Mouse (Mus musculus): ENCODE measurements around the gene Cfap97d1.
A peak's percentile ranks its signal among the peaks of the same experiment; 100 is the strongest.

Gene Cfap97d1

DNA sequence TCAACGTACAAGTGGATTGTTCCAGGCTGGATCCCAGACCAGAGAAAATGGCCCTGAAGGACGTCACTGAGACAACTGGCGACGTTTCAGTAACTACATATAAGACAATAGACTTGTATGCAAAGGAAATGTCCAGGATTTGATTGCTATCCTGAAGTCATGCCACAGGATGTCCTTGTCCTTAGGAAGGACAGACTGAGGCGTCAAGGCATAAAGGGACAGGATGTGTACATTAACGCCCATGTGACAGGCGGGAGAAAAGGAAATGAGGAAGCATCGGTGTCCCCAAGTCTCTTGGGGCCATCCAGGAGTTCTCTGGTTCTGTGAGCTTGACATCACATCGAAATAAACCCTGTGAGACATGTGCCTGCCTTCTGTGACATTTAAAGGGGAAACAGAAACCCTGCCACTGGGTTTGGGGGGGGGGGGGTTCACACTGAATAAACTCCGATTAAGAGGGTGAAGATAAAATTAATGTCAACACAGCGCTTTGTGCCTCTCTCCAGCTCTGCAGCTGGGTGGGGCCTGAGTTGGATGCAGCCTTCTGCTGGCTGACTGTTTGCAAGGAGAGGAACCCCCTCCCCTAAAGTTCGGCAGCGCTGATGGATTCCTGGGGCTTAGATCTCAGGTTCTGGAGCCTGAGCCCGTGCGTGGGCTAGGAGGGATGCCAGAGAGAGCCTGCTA is 25.0 kb downstream of the Cfap97d1 start:
- no peak for DNase-seq (ENCODE audit: extremely low read depth, low read depth)

DNA sequence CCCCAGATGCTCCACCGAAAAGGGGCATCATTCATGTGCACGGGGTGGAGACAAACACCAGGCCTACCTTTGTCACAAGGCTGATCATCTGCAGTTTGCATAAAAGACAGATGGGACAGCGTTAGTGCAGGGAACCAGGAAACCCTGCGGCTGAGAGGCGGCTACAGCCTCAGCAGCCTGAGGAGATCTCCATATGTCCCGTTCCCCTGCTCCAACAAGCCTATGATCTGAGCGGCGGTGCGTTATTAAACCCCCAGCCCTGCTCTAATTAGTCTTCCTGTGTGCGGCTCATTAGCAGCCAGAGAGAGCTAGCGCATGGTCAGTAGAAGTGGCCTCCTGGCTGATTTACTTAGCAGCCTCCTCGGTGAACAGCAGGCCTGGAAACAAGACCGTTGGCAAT is 26.1 kb downstream of the Cfap97d1 start:
- no peak for DNase-seq (ENCODE audit: extremely low read depth, low read depth)

DNA sequence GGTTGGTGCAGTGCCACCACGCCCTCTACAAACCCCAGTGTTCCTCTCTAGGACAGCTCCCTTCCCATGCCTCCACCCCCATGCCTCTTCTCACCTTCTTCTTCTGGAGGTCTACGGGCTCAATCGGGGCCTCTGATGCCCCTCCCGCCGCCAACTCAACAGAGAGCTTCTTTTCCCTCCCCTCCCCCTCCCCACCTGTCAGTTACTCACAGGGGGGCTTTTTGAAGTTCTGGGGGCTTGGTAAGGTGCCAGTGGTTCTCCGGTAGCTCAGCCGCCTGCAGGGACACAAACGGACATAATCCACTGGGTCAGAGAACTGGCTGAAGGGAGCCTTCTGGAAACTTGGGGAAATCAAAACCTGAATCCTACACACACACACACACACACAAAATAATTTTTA is 27.4 kb downstream of the Cfap97d1 start:
- DNase-seq (ENCODE audit: extremely low read depth, low read depth), result no peak

DNA sequence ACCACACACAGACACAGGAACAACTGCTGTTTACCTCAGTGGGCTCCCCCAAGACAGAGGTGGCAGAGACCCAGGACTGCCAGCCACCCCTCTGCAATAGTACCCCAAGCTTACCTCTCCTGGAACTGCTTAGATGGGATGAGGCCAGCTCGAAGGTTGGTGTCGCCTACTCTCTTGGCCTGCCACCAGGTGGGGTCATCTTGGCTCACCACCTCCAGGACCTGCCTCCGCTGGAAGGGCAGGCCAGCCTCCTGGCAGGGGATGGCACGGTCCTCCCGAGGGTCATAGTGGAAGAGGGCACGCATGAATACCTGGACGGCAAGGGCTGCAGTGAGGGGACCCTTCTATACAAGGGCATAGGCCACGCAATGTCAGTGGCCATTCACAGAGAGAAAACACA is 29.1 kb downstream of the Cfap97d1 start:
- DNase-seq (ENCODE audit: extremely low read depth, low read depth), result no peak

DNA sequence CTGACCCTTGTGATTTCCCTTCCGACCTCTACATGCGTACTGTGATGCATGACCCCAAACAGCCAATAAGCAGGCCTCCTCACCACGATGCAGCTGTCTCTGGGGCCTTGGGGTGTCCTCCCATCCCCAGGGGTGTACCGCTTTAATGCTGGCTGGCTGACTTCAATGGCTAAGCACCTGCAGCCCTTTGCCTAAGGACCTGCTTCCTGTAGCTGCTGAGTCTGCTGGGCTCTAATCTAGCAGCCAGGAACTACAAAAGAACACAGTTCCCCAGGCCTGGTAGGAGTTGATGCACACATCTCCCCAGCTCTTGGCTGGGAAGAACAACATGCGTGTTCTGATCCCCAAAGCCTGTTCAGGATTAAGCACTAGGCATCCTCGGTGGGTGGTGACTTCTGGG is 31.4 kb downstream of the Cfap97d1 start:
- DNase-seq (ENCODE audit: extremely low read depth, low read depth), result no peak

DNA sequence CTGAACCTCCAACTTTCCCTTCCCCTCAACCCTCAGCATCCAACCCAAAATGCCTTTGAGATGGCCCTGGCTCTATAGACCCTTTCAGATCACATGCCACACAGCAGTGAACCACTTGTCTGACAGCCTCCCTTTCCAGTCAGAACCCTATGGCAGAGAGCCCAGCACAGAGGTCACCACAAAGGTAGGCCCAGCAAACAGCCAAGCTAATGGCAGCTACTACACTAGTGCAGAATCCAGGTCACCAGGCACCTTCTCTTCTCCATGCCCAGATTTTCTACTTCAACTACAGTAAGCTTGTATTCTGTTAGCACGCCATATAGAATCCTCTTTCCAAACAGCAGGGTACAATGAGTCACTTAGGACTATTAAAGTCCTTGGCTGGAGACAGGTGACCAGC is 32.1 kb downstream of the Cfap97d1 start:
- DNase-seq (ENCODE audit: extremely low read depth, low read depth), result no peak

DNA sequence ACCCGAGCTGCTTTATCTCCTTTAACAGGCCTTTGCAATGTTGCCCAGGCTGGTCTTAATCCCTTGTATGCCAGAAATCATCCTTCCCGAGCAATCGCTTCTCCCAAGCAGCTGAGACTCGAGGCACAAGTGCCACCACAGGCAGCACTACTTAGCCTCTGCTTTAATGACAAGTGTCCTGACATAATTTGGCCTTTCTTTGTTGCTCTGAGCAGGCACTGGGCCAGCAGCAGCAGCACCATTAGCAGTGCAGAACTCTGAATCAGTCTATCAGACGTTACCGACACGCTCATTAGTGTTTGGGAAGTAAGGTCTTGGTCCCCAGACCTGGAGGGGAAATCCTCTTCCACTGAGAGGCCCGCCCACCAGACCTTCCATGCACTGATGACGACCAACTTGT is 35.7 kb downstream of the Cfap97d1 start:
- DNase-seq (ENCODE audit: extremely low read depth, low read depth), result no peak

DNA sequence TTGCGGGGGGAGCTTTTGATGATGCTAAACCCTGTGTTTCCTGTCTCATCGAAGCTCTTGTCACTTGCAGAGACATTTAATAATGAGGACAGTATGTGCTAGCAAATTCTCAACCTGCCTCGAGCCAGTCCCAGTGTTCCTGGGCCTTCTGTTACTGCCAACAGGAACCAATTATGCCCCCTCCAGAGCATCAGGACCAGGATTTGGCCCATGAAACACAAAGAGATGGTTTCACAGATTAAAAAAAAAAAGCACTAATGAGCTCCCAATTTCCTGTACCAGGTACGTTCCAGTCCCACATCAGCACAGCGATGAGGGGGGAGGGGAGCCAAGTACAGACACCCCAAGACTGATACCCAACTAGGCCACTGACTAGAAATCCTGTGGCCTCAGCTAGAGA is 37.1 kb downstream of the Cfap97d1 start:
- DNase-seq (ENCODE audit: extremely low read depth, low read depth), result no peak

DNA sequence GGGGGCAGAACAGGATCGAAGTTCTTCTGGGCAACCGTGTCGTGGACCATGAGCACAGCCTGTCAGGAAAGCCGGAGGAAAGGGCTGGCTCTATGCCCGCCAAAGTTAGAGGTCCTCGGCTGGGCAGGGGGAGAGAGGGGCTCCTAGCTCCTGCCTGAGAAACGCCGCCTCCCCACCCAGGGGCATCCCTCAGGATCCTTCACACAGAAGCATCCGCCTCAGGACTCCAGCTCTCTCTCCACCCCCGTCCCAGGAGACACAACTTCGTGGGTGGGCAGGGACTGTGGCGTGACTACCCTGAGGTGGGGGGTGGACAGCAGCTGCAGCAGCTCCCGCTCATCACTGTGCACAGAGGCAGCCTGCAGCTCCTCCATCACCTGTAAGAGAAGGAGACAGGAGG is 39.3 kb downstream of the Cfap97d1 start:
- no peak for DNase-seq (ENCODE audit: extremely low read depth, low read depth)

DNA sequence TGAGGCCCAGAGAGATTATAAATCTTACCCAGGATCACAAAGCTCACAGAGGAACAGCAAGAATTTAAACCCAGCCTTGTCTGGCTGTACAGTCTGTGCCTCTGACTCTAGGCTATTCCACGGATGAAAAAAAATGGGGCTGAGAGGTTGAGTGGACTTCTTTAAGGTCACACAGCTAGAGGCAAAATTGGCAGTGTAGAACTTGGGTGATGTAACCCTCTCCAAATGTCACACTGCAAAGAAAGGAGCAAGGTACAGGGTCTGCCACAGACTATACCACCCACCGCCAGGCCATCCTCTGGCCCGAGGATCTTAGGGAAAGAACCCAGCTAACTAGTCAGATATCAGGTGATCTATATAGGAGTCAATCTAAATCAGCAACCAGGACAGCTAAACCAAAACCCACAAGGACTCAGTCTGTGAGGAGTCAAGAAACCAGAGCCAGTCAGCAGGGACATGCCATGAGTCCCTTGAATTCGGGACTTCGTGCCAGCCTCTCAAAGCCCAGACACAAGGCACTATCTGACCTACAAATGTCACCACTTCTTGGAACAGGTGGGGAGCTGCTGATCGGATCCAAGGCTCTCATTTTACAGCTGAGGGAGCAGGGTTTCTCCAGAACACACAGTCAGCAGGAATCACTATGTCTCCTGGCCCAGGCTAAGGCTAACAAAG is 40.1 kb downstream of the Cfap97d1 start:
- no peak for DNase-seq (ENCODE audit: extremely low read depth, low read depth)

DNA sequence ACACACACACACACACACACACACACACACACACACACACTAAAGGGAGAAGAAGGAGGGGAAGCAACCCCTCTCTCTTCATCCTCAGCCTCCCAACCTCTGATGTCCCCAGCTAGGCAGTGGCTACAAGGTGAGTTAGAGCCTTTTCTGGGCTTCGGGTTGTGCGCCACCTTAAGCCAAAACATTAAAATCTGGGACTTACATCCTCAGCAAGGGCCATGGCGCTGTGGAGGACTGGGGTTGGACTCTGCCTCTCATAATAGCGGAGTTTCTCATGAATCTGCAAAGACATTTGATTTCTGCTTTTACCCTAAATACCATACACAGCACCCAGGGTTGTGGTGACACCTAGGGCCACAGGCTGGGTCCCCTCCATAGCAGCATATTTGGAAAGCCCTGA is 40.8 kb downstream of the Cfap97d1 start:
- DNase-seq (ENCODE audit: extremely low read depth, low read depth), result no peak

DNA sequence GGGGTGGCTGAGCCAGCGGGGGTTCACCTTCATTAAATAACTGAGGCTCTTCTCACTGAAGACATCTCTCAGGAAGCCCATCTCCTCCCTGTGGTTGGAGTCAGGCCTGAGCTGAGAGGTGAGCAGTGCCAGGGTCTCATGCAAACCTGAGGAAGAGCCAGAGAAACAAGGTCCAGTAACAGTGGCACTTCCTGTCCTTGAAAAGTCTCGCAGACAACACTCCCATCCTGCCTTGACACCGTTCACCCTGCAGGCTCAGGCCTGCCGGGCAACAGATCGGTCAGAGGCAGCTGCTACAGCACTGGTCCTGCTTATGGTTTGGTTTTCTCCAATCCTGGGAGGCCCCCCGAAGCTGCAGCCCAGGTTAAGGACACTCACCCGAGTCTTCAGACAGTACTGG is 41.3 kb downstream of the Cfap97d1 start:
- DNase-seq (ENCODE audit: extremely low read depth, low read depth), result no peak

DNA sequence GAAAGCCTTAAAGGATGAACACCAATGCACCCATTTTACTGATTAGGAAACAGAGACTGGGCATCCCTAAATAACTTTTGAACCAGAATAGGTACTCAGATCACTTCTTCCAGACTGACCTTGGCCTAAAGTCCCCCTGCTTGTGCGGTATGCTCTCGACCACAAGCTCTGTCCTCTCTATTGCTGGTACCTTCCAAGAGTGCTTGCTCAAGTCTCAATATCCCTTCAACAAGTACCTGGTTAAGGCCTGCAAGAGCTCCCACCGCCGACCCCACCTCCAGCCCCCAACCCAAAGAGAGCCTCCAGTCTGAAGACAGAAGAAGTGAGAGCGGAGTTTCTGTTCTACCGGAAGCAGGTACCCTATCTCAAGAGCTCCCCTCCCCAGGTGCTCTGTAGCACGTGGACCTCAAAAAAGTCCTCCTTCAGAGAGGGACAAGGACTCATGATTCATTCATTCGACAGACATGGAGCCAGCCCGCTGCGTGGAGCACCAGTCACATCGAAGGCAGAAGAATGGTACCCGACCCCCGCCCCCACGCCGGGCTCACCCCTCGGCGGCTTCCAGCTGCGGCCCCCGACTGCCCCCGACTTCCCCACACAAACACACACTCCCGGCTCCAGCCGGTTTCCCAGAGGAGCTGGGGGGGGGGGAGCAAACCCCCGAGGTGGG is 42.0 kb downstream of the Cfap97d1 start:
- DNase-seq (ENCODE audit: extremely low read depth, low read depth), result no peak

DNA sequence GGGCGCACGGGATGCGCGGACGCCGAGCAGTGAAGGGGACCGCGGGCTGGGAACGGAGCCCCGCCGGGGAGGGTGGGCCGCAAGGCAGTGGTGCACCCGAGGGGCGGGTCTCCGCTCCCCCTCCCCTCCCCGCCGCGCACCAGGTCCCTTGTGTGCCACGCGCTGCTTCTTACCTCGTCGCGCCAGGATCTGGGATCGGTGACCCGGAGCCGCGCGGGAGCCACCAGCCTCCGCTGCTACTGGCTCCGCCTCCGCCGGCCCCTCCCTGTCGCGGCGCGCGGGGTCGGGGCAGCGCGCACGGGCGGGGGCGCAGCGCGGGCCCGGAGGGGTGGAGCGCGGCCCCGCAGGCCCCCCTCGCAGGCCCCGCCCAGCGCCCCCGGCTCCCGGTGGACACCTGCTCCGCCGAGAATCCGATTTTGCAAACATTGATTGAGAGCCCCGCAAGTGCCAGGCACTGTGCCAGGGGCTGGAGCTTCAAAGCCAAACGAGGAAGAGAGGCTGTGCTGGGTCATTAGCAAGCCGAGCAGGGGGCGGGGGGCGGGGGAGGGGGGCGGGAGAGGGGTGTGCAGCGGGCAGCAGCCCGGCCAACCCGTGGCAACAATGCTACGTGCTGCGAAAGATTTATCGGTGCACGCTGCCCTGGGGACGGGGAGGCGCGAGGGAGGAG is 42.7 kb downstream of the Cfap97d1 start:
- DNase-seq (ENCODE audit: extremely low read depth, low read depth), result no peak

DNA sequence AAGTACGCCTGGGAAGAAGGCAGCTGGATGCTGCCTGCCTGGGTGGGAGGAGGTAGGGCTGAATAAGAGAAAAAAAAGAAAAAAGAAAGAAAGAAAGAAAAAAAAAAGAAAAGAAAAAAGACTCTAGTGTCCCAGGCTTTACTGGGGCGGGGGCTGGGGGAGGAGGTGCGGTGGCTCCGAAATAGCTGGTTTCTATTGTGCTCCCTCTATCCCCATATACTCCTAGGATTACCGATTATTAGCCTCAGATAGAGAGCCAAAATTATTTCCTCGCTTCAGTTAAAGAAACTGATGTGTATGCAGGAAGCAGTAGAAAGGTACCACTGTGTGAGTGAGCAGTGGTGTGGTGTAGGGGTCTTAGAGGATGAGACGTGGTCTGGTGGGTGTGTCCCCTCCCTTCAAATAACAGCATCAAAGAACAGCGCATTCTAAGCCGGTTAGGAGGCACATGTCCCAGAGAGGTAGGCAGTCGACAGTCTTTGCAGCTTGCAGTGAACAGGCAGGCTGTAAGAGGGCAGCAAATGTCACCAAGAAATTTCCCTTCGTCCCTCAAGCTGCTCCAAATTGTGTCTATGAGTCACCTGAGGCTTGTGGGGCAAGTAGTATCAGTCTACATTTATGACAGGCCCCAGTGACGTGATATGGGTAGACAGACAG is 43.4 kb downstream of the Cfap97d1 start:
- no peak for DNase-seq (ENCODE audit: extremely low read depth, low read depth)

DNA sequence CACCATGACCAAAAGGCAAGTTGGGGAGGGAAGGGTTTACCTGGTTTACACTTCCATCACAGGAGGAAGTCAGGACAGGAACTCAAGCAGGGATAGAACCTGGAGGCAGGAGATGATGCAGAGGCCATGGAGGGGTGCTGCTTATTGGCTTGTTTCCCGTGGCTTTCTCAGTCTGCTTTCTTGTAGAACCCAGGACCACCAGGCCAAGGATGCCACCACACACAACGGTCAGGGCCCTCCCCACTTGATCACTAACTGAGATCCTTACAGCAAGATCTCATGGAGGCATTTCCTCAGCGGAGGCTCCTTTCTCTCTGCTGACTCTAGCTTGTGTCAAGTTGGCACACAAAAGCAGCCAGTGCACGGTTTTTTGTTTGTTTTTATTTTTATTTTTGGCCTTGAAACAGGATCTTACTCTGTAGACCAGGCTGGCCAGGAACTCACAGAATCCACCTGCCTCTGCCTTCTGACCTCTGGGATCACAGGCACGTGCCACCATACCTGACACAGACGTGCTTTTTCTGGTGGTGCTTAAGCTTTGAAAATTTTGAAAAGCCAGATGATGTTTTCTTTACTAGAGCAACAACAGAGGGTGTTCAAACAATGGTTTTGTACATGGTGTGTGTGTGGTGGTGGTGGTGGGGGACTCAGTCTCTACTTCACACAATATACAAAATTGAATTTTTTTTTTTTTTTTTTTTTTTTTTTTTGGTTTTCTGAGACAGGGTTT is 44.2 kb downstream of the Cfap97d1 start, which contains the start of gene Mpp3:
TSS of gene Mpp3 (minus strand) at position 375 of the 730 bp plus-strand sequence.
- no peak for DNase-seq (ENCODE audit: extremely low read depth, low read depth)

DNA sequence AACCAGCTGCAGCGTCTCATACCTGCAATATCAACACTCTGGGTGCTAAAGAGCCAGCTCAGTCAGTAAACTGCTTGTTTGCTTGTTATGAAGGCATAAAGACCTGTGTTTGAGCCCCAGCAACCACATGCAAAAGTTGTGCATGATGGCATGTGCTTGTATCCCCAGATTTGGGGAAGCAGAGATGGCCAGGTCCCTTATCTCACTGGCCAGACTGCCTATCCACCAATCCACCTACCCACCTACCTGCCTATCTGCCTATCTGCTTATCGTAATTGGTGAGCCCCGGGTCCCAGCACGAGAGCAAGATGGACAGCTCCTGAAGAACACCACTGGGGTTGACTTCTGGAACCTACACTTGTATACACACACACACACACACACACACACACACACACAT is 45.2 kb downstream of the Cfap97d1 start:
- peak; percentile 63 for DNase-seq (ENCODE audit: extremely low read depth, low read depth)

DNA sequence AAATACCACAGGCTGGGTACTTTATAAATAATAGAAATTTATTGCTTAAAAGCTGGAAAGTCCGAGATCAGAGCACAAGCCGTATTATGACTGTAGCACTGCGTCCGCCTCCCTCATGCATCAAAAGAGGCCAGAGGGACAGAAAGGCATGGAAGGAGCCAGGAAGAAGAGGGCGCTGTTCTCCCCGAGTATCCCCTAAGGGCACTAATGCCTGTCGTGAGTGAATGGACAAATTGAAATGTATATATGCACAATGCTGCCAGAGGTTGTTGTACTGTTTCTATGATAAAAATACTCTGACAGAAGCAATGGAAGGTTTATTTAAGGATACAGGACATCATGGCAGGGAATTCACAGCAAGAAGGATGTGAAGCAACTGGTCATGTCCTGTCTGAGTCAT is 45.9 kb downstream of the Cfap97d1 start:
- DNase-seq (ENCODE audit: extremely low read depth, low read depth), result no peak

DNA sequence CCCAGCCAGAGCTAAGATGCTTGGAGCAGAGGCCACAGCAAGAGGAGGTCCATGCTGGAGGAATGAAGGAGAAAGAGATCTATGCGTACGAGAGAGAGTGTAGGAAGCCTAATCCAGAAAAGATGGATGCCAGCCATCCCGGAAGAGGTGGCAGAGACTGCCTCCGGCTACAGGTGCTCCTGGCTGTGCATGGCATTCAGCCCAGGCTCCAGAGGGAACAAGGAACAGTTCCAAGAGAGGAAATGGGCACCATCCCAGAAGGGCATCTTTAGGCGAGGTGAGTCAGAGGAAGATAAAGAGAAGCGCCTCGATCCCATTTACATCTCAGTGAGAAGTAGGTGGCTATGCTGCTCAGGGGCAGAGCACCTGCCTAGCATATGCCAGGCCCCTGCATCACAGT is 47.1 kb downstream of the Cfap97d1 start:
- DNase-seq (ENCODE audit: extremely low read depth, low read depth), result no peak

DNA sequence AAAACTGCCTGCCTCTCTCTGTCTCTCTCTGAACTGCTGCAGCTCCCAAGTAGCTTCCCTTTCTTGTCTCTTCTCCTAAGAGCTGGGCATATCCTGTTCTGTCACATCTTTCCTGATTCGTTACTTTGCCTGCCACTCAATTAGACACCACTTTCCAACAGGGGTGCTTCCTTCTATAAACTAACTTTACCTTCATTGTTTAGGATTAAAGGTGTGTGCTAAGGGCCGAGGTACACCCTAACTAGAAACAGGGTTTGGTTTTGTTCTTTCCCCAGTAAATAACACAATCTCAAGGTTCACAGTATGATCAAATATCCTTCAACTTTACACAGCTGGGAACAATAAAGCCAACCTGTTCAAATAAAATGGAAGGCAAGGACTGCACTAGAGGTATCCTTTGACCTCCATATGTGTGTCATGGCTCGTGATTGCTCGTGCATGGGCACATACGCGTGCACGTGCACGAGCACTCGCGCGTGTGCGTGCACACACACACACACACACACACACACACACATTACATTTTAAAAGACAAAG is 49.0 kb downstream of the Cfap97d1 start:
- DNase-seq (ENCODE audit: extremely low read depth, low read depth), result no peak

DNA sequence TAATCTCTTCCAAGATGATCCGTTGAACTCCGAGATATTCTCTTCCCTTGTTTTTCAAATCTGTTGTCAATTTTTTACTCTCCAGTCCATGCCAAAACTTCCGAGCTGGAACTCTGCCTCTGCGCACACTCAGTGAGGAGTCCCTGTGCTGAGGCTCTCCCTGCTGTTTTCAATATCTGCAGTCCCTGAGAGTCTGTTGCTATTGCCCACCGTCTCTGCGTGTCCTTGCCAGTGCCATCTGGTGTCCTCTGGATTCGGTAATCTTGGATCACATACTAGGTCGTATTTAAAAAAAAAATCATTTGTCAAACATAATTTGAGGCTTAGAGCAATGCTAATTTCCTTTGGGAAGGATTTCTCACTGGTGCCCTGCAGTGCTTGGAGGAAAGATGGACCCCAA is 50.8 kb downstream of the Cfap97d1 start:
- no peak for DNase-seq (ENCODE audit: extremely low read depth, low read depth)
